Mouse (Mus musculus): ENCODE results near the gene Slc6a17. TPM values are rescaled to one million over a fixed set of nuclear protein-coding genes. Genes with fewer than 3 reads are reported as not detected.

Gene Slc6a17
- total RNA-seq, 2 experiments from 2014 or later: 1.0 to 2.3 TPM

DNA sequence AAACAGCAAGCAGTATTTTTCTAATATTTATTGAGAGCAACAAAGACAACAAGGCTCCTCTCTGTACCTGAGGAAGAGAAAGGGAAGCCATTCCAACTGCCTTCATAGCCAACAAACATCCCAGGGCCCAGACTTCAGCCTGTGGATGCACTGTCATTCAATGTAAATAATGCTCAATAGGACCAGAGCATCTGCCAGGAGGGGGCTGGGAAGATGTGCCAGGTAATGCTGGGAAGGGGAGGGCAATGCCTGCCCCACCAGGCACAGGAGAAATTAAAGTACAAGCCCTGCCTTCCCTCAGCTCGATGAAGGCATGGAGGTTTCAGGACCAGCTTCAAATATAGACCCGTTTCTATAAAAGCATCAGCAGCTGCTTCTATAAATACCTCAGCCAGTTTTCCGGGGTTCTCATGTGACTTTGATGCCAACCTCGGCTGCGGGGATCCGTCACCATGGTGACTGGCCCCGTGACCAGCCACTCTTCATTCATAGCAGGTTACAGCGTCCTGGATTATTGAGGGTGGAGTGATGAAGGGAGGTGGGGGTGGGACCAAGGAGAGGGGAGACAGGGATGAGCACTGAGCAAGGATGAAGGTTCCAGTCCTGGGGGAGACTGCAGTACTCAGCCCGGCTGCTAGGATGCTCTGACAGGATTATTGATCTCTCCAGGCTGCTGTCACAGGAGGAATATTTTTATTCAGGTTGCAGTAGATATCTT lies 10.7 kb upstream of the Slc6a17 start:
- DNase-seq (ENCODE audit: low spot score): peak; percentile 23

DNA sequence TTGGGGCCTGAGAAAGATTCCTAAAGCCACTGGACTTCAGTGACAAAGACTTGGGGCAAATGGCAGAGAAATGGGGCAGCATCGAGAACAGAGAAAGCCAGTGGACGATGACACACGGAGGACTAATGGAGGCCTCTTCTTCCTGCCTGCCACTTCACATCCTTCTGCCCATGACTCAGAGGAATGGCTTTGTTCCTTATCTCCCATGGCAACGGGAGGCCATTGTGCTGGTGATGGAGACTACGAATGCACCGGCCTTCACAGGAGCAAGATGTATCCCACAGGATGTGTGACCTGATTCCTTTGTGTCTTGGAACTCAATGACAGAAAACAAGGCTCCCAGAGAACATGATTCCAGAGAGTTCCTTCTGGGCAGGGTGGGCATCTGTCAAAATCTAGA lies 6.7 kb upstream of the Slc6a17 start:
- no peak for DNase-seq (ENCODE audit: low spot score)

DNA sequence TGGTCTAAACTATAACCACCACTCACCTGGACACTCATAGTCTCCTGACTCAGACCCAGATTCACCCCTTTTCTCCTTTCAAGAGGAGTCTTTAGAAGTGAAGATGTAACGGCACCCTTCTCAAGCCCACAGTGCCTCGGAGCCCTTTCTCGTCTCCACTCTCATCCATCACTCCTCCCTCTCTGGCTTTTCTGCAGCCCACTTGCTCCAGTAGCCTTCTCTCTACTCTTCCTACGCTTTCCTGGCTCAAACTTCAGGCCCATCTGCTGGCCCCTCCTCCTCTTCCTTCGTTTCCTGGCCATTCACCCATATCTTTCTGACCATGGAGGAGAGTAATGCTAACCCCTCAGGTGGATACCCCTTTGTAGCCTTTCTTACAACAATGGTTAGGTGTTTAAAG lies 3.1 kb upstream of the Slc6a17 start:
- no peak for DNase-seq (ENCODE audit: low spot score)

DNA sequence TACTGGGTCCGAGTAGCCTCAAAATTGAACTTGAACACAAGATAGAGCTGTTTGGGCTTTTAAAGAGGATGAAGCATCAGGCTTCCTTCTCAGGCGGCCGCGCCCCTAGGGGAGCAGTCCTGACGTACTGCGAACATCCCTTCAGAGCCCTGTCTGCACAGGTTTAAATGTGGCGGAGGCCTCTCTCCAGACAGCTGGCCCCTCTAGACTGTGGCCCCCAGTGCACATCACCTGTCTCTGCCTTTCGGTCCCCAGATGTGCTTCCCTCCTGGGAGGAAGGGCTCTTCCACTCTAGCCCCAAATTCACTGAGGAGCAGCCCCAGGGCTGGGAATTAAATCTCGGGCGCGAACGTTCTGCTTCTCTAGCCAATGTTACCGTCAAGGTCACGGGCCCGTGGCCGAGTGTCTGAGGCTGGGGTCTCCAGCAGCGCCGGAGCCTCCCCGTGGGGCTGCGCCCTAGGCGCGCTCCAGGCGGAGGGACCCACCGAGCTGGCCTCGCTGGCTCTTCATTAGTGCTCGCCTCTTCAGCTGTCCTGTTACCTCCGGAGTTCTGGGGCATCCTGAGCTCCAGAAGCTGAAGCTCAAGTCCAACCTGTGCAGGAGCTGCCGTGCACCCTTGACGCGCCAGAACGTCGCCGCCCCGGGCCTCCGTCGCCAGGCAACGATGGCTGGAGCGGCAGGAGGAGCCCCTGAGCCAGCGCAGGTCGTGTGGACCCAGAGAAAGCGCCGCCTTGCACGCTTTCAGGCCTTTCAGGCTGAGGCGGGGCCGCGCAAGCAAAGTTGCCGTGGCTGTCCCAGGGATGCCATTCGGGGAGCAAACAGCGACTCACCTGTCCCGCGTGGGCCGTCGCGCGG lies 815 bp downstream of the Slc6a17 start:
- no peak for DNase-seq (ENCODE audit: low spot score)

DNA sequence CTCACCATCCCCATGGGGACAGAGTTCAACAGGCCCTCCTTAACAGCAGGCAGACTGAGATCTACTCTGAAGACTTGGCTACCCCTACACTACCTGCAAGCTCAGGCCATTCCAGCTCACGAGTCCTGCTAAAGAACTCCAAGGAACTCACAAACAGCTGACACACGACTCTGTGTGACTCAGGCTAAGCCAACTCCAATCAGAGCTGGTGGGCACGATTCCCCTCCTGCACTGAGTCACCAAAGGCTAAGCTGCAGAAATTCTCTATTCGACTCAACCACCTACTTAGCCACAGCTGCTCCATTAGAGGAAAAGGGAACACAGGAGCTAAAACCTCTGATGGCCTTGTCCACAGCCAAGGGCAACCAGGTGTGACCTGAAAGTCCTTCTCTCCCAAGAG lies 1.8 kb downstream of the Slc6a17 start:
- no peak for DNase-seq (ENCODE audit: low spot score)

DNA sequence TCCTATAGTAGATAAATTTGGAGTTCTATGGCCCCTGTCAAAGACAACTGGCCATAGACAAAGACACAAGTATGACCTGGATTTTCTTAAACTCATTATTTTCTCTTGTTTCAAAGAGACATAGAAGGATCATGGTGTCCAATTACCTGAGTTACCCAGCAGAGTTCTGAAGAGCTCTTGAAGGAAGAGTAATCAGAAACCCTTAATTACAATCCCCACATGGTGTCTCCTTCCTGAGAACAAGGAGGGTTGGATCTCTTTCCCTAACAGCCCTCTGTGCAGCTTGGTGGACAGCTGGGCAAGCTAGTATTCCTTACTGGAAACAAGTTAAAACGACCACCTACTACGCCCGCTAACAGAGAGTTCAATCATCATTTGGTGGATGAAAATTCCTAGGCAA lies 6.4 kb downstream of the Slc6a17 start:
- DNase-seq (ENCODE audit: low spot score): no peak

DNA sequence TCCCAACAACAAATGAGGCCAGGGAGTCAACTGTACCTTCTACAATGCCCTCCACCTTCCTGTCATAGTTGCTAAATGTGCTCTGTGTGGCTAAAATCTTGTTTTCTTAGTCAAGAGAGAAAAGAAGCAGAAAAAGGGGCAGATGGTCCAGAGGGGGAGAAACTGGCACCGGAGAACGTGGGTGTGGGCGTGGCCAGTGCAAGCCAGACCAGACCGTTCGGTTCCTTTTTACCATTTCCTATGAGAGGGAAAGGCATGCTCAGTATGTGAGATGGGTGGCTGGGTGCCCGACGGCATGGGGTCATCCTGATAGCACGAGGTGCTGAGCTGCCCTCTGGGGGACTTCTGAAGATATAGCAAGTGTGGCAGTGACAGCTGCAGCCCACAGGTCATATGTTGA lies 9.1 kb downstream of the Slc6a17 start:
- DNase-seq (ENCODE audit: low spot score): no peak

DNA sequence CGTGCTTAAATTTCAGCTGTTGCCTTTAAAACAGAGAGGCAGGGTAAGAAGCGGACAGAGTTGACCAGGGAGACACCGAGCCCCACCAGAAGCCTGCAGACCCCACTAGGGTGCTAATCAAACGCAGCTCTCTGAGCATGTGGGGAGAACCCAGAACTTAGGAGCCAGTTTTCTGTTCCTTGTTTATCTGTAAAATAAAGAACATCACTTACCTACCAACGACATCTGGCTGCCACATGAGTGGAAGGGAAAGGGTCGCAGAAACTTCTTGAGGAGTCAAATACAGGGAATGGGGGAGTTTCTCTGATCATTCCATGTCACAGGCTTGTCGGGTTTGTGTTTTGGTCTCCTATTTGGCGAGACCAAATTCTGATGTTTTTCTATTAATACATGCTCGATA lies 9.9 kb downstream of the Slc6a17 start:
- no peak for DNase-seq (ENCODE audit: low spot score)

DNA sequence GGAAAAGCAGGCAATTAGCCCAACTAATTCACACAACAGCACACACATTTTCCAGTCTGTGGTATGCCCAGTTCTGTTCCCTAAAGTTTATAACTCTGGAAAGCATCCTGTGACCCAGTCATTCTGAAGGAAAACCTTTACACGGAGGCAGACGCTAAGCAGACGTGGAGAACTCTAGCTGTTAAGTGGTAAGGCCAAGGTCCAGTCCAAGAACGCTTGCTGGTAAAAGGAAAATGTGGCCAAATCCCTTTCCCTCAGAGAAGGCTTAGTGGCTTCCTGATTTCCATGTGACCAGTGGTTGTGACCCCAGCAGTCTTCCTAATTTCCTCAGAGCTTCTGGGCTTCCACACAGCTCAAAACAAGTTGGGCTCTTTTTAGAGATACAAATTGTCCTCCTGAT lies 11.3 kb downstream of the Slc6a17 start:
- no peak for DNase-seq (ENCODE audit: low spot score)

DNA sequence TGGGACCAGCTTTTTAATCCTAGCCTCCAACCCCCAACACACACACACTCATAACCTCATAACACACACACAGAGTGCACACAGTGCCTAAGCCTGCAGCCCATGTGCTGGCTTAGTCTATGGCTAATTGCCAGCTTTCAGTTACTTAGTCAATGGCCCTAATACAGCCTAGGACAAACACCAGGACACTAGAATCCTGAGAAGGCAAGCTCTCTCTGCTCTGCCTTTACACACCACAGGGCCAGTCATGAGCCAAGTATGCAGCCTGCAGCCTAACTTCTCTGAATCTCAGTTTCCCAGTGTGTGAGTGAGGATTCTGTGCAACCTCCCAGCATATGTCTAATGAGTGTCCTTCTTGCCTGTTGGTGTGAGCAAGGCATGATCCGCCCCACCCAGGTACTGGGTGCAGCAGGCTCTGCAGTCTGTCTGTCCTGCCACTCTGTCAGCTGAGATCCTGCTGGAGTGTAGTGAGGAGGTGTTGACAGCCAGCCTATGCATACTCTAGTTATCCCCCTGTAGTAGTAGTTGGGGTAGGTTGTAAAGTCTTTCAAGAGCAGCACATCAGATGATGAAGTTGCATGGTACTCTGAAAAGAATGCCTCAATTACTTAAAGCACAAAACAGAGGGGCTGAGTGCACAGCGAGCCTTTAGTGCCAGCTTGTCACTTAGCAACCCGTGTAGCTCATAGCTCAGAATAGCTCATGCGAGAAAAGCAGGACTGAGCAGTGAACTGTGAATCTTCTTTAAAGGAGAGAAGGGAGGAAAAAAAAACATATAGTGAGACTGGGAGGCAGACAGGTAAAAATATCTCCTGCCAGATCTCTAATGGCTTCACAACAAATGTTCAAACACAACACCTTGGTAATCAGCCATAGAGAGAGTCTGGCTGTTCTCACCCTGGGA lies 12.1 kb downstream of the Slc6a17 start:
- DNase-seq (ENCODE audit: low spot score): no peak

DNA sequence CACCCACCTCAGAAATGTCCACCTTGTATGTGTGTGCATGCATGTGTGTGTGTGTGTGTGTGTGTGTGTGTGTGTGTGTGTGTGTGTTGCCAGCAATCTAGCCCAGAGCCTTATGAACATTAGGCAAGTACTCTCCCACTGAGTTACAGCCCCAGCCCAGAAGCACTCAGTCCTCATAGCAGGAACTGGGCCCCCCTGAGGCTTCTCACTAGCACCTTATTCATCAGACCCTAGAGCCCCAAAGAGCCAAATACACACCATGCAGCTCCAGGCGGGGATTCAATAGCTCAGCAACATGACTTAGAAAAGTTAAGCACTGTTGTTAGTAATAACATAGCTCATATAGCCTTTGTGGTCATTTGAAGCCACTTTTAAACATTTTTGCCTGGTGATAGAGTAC lies 13.3 kb downstream of the Slc6a17 start:
- DNase-seq (ENCODE audit: low spot score): no peak

DNA sequence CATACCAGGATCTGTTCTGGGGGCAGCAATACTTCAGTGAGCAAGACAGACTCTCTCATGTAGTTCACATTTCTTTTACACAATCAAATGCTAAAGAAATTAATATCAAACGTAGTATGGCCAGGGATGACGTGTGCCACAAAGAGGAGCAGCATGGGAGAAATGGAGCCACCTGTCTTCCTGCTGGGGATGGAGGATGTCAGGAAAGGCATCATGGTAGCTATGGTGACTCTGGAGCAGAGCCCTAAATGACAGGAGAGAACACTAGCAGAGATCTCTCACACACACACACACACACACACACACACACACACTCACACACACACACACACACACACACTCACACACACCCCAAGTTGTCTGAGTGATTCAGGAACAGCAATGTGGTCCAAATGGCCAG lies 14.1 kb downstream of the Slc6a17 start:
- DNase-seq (ENCODE audit: low spot score): no peak

DNA sequence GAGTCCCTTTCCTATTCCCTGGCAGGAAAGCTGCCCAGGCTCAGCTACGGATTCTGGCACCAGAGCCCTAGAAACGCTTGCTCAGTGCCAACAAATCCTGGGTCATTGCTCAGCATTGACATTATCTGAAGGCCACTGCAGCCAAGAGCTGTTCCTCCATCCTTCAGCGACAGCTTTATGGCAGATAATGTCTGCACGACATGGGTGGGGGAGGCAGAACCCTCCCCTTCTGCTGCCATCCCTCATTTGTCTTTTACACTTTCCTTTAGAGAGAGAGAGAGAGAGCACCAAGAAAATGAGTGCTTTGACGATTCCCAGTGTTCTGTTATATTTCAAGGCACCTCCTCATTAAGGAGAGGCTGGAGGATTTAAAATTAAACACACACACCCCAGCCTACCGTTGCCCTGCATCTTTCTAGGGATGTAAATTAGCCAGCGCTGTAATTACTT lies 16.1 kb downstream of the Slc6a17 start:
- DNase-seq (ENCODE audit: low spot score): no peak

DNA sequence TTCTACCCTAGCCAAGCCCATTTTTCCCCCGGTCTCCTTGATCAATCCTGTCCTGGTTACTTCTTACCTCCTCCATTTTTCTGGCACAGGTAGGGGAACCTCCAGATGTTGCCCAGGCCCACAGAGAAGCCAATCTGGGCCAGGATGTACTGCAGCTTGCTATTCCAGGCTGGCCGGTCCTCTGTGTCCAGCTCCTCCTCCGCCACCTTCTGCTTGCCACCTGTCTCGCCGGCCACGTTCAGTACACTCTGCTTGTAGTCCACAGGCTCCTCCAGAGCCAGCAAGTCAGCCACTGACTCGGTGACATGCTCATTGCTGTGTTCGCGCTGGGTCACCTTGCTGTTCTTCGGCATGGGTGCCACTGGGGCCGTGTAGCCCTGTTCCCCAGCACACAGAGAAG lies 17.5 kb downstream of the Slc6a17 start:
- no peak for DNase-seq (ENCODE audit: low spot score)

DNA sequence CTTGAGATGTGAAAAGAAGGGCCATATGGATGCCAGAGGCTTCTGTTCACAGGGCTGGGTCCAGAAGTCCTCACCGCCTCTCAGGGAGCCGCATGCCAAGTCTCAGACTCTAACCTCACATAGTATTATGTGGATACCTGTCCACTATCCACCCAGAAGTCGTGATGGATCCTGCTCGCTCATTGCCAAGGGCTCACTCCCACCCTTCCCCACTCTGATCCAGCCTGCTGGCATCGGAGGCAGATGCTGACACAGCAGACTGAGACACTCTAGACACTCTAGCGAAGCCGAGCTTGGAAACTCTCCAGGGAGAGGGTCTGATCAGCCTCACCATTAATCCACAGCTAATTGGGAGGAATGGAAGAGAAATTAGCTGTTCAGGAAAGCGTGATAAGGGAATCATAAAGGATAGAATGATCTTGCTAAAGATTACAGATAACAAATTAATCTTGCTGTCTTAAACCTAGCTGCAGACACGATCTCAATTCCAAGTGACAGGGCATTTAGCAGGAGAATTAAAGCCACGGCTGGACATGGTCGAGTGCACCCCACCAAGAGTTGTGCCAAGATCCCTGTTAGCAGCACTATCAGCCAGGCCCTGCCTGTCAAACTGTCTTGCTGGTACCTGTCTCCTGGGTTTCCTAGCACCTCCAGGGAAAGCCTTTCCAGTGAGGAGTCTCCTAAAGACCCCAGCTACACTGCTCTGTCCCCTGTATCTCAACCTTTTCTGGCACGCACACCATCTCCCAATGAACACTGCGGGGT lies 21.6 kb downstream of the Slc6a17 start:
- no peak for DNase-seq (ENCODE audit: low spot score)

DNA sequence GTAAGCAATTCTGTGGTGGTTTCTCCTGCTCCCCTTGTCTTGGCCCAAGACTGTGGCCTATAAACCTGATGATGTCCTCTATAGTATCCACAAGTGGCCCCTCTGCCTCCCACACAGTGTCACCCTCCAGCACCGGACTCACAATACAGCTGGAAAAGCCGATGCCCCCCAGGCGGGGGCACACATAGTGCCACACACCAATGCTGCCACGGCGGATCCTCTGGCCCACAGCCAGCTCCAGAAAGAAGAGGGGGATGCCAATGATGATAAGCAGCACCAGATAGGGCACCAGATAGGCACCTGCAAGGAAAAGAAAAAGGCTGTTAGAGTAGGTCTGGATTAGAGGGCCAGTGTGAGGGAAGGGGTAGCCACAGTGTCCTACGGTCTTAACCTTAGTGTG lies 22.3 kb downstream of the Slc6a17 start:
- no peak for DNase-seq (ENCODE audit: low spot score)

DNA sequence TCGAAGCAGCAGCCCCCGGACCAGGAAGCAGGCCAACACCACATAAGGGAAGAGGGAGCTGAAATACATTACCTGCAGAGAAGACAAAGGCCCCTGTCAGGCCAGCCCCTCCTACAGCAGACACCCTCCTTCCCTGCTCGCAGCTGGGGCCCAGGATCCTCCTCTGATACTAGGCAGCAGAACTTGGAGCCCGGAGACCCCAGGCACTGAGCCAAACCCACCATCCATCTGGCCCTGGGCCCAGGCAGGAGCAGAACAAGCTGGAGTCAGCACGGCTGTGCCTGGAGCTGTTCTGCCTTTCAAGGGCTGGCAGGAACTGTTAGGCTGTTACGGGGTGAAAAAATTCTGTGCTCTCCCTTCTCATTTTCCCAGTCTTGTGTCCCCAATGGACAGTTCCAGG lies 26.4 kb downstream of the Slc6a17 start:
- DNase-seq (ENCODE audit: low spot score): peak; percentile 13

DNA sequence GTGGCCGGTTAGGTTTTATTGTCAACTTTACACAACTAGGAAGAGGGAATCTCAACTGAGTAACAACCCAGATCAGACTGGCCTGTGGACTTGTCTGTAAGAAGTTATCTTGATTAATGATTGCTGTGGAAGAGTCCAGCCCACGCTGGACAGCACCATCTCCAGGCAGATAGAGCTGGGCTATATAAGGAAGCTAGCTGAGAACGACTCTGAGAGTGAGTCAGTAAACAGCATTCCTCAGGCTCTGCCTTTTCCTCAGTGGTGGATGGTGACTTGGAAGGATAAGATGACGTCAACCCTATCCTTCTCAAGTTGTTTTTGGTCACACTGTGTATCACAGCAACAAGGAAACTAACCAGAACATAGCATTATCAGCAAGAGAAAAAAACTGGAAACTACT lies 29.2 kb downstream of the Slc6a17 start:
- no peak for DNase-seq (ENCODE audit: low spot score)

DNA sequence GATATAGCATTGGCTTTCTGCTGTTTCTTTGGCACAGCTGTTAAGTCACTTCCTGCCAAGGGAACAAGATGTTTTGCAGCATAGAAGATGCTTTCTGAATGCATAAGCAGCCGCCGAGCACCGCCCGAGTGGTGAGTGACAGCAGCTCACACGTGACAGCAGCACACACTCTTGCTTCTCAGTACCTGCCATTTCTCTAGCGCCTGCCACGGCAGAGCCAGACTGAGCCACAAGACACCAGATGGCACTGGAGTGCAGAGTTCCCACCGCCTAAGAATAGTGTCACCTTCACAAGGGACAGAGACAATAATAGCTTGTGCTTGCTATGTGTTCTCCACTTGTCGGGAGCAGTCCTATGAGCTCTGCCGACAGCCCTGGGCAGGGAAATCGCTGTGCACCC lies 34.5 kb downstream of the Slc6a17 start:
- DNase-seq (ENCODE audit: low spot score): peak; percentile 51

DNA sequence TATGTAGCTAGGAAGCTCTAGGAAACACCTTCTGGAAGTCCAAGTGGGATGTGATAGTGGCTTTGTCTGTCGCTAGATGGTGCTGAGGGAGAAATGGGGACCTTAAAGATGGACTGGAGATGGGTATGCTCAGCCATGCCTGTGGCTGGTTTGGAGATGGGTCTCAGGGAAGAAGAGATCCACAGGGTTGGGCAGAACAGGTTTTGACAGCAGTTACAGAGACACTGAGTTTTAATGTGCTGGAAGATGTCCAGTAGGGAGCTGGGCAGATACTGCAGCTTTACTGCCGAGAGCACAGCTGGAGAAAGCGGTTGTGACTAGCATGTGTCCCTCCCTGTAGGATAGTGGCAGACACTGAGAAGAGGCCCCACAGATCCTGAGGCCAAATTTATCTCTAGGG lies 37.2 kb downstream of the Slc6a17 start:
- DNase-seq (ENCODE audit: low spot score): no peak

DNA sequence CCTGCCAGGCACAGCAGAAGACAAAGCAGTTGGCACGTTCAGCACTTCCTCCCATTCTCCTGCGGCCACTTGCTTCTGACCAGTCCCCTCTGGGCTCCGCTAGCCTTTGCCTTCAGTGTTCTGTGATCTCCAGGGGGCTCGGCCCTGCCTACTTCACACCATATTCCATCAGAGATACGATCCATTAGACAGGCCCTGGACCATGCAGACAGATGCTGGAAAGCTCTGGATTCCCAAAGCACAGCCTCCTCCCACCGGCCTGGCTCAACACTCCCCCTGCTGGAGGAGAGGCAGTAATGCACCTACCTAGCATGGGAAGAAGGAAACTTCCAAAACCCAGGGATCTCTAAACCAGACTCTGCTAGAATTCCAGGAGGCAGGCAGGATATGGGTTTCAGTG lies 45.6 kb downstream of the Slc6a17 start:
- DNase-seq (ENCODE audit: low spot score): peak; percentile 36
